Mouse (Mus musculus) heart, postnatal 36 days (tissue): ENCODE data around the gene Srgn. TPM values are rescaled to one million over a fixed set of nuclear protein-coding genes. Genes with fewer than 3 reads are reported as not detected.
A peak's percentile ranks its signal among the peaks of the same experiment; 100 is the strongest.
"Not testable (repeated sequence)": the region's sequence is repeated elsewhere in the genome, so short reads cannot be mapped to it uniquely, and the experiment has no call there.

Experiments used
- DNase-seq, 2 experiments: peaks; one replicate each; pipeline ENCODE4 v3.0.0; 2021 to 2022
- intact Hi-C: fragments of 180-260 bp; cut with DNase I; formaldehyde crosslinking; loops from one replicate; pipeline ENCODE4 v1.15.1; 2025
- total RNA-seq, 2 experiments: library from RNA; stranded (reverse); gene quantifications; 2 replicates each; pipeline ENCODE4 v1.2.3; 2021

Srgn gene
- total RNA-seq, 2 experiments from 2014 or later, result 45.2 to 51.5 TPM

DNA sequence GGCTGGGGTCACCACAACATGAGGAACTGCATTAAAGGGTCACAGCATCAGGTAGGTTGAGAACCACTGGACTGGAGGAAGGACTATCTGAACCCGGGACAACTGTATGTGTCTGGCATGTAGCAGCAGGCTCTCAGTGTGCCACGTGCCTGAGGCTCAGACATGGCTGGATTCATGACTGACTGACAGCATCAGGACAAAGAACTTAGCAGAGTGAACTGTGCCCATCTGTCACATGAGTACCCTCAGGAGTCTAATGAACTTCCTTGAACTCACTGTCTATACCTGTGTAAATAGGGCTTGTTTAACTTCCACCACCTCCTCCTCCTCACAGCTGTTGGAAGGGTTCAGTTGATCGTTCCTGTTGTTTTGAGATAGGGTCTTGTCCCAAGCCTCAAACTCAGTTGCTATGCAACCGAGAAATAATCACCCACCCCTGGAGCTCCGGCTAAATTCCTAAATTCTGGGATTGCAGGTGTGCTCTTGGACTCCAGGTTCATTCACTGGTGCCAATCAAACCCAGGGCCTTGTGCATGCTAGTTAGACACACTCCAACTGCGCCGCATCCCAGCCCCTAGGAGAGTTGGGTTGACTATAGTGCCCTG lies 4.8 kb downstream of the Srgn start:
- intact Hi-C loops, result no loop called here
- no peak for DNase-seq

DNA sequence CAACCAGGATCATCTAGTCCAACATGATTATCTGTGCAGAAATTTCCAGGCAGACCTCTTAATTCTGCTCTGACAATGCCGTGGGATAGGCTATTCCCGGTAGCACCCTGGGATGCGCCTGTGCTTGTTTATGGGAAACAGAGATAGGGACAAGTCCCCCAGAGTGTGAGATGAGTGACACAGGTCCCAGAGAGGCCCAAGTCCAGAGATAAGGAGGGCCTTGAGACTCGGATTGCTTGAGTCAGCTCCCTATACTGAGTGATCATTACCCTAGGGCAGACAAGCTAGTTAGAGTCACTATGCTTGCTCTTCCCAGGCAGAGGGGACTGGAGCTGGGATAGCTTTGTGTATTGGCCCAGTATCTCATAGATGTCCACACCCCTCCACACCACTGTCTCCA lies 5.5 kb downstream of the Srgn start:
- intact Hi-C loops, result no loop called here
- no peak for DNase-seq

DNA sequence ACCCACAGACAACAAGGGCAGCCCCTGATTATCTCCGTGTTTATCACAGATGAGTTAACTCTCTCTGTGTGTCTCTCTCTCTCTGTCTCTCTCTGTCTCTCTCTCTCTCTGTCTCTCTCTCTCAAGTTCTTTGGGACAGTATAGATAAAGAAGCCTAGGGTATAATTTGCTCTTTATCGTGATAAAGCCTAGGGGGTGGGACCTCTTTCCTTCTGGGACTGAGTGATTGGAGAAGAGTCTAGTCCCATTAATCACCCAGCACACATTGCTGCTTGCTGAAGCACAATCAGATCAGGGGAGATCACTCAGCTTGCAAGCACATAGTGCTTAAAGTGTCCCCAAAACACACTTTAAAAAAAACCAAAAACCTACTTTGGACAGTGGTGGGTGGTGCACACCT lies 6.3 kb downstream of the Srgn start:
- no peak for DNase-seq
- intact Hi-C loops, result no loop called here

DNA sequence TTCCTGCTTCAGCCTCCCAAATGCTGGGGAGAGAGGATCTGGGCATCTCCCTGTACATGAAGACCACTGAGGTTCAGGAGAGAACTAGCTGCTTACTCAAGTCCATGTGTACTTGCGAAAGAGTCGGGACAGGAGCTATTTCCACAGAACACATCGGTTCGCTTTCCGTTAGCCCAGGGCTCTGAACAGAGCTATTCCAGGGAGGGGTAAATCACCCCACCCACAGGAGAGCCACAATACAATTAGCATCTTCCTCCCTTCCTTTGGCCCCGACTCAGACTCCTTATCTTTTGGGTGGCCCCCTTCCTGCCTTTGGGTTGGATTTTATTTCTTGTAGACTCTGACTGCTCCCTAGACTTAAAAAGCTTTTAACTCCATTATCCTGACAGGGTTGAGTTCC lies 9.7 kb downstream of the Srgn start:
- intact Hi-C loops, result no loop called here
- DNase-seq, result no peak

DNA sequence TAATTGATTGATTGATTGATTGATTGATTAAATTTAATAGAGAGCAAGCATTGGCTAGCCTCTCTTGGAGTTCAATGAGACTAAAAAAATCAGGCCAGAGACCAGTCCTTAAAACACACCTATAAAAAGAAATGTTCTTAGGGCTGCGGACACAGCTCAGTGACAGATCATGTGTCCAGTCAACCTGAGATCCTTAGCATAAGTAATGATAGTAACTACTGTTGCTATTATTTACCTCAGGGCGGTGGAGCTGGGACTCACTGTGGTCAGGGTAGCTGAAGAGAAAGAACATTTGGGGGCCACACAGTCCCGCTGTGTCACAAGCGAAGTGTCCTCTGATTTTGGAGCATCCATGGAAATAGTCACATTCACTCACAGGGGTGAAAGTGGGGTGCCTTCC lies 14.4 kb downstream of the Srgn start:
- DNase-seq, result no peak
- intact Hi-C loops, result no loop called here

DNA sequence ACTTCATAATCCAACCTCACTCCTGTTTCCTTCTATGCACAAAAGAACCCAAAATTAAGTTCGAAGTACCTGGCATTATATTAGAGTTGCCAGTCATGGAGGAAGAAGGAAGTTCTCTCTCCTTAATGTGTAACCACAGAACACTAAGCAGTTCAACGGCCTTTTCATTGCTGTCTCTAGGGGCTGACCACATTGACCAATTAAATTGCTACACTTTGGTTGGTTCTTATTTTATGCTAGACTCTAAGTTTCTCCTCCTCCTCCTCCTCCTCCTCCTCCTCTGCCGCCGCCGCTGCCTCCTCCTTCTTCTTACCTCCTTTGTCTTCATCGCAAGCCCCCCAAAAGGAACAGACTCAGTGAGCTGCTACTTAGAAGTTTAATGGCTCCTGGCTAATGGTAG lies 15.7 kb downstream of the Srgn start:
- no peak for DNase-seq
- intact Hi-C loops, result no loop called here

DNA sequence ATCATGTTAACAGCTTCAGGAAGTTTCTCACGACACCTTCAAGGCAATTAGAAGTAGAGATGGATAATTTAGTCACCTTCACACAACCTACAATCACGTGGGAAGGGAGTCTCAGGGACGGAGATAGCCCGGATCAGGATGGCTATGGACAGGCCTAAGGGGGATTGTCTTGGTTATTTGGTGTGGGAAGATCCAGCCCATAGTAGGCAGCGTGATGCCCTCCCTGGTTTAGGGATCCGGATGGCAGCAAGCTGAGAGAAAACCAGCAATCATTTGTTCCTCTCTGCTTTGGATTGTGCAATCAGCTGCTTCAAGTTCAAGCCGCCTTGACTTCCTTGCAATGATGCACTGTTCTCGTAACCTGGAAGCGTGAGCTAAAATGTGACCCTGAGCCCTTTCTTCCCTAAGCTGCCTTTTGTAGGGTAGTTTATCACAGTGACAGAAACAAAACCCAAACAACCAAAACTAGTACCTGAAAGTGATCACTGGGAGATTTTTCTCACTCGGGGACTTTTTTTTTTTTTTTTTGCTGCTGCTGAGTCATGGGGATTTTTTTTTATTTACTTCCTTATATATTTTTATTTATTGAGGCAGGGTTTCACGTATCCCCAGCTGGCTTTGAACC lies 18.1 kb downstream of the Srgn start:
- intact Hi-C loops, result loop anchor here (10.0 kb wide), 1 partner anchor 286 kb away; the partner anchor contains the start of gene Ccar1
- no peak for DNase-seq

DNA sequence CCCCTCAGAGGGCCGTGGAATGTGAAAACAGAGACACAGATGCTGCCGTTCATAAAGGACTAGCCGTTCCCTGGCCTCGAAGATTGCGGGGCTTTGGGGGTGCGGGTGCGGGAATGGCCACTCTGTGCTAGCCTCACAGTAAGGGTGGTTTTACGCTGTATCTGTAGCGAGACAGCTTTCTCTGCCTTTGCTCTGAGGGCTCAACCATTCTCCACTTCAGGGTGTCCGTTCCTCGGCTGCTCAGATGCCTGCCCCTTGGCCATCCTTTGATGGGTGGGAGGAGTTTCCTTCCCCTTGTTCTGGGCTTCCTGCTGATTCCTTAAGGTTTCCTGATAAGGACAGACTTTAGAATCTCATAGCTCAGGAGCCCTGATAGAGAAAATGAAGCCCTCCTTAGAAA lies 18.8 kb downstream of the Srgn start:
- DNase-seq, result peak; percentile 61 to 70
- intact Hi-C loops, result loop anchor here (10.0 kb wide), 1 partner anchor 286 kb away; the partner anchor contains the start of gene Ccar1

DNA sequence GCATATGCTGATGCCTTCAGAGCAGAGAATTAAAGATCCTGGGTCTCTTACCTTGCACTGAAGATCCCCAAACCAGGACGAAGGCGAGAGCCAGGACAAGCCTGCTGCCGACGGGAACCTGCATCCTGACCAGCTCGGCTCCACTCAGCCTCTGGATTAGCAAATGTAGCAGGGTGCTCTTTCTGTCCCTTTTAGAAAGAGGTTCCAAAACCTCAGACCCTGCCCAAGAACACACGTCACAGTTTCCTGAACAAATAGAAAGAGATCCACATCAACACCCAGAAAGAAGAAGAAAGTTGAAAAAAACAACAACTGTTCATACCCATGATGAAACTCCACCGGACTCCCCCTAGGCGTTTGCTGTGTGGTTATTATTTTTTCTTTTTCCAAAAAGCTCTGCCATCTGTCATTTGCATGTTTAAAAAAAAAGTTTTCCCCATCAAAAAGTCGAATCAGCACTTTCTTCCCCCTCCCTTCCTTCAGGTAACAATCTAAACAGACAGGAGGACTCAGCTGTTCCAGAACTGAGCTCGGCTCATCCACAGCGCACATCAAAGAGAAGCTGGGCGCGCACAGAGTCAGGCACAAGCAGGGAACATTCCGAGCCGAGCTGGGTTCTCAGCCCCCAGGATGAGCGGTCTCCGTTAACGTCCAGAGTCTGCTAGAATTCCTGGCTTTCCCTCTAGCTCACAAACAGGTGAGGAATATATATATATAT lies 19.5 kb downstream of the Srgn start:
- peak; percentile 70 to 76 for DNase-seq
- intact Hi-C loops, result loop anchor here (10.0 kb wide), 1 partner anchor 287 kb away; the partner anchor contains the start of gene Ccar1

DNA sequence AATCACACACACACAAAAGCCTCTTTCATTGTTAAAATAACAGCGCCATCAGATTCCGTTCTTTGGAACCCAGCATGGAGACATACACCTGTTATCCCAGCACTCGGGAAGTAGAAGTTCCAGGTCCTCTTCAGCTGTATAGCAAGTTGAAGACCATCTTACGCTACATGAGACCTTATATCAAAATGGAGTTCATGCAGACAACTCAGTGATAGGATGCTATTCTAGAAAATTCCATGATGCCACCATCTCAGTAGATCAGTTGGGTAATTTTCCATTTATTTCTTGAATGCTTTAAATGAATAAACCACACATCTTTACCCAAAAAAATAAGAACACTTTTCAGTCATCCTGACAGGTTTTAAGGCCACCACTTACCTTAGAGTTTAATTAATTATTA lies 20.2 kb downstream of the Srgn start:
- intact Hi-C loops, result loop anchor here (10.0 kb wide), 1 partner anchor 288 kb away; the partner anchor contains the start of gene Ccar1
- no peak for DNase-seq

DNA sequence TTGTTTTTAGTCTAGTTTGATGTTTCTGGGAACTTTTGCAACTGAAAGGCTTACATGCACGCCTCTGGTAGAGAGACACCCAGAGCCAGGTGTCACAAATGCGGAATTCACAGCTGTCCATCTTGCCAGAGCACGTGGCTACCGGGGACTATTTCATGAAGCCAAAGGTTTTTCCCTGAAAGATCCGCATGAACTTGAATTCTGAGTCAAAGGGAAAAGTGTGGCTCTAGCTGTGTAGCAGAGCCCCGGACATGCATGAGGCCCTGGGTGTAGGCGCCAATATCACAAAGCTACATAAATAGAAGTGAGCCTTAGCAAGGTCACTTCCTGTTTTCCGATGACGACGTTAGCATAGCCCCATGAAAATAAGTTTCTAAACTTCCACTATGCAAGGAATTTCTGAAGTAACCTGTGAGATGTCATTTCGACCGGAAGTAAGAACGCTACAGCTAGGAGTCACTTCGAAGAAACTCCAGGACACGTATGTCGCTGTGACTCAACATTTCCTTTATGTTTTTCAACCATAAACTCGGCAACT lies 21.2 kb downstream of the Srgn start:
- intact Hi-C loops, result loop anchor here (10.0 kb wide), 1 partner anchor 289 kb away; the partner anchor contains the start of gene Ccar1
- DNase-seq, result peak in 1 of 2 experiments; percentile 24

DNA sequence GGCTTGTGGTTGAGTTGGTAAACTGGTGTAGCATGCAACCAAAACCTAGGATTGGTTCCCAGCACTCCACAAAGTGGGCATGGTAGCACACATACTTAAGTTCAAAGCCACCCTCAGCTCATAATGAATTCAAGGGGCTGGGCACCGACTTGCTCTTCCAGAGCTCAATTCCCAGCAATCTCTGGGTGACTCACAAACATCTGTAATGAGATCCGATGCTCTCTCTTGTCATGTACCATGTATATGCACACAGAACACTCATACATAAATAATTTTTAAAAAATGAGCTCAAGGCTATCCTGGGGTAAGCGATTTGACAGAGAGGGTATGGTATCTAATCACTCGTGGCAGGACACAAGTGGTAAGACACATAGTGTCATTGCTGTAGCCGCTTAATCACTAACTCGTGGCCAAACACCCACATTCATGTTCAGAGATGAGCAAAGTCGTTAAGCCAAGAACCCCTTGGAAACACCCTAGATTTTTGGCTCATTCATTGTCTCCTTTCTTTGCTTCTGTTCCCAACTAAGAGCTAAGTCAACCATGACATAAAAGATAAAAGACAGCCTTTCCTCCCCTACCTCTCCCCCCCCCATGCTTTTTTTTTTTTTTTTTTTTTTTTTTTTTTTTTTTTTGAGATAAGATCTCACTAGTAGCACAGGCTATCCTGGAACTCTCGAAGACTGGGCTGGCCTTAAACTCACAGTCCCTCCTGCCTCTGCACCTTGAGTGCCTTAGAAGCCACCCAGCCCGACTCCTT lies 21.8 kb downstream of the Srgn start:
- DNase-seq, result no peak

DNA sequence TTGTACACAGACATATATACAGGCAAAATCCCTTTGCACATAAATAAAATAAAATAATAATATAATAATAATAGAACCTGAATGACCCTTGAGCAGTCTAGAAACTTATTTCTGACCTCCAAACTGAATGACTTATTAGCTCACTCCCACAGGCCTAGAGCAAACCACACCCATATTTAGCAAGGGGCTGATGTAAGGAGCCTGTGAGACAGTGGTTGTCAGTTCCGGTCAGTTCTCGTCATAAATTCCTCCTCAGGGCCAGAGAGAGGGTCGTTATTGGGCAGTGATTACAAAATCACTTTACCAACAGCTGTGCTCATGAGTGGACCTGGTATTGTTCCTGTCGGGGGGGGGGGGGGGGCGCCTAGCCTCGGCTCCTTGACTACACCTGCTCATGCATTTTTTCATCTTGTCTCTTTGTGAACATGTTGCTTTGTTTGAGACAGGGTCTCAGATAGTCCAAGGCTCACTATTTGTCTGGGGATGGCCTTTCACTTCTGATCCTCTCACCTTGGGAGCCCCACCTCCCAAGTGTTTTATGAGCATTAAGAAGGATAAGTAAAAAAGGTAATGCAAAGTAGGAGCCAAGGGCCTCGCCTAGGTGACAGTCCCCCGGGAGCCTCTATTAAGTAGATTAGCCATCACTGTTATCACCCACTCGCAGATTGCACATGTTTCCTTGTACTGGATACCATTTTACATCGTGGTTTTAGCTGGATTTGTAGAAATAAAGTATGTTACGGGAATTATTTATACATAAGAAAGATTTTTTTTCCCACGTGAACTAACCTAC lies 23.2 kb downstream of the Srgn start:
- intact Hi-C loops, result loop anchor here (10.0 kb wide), 1 partner anchor 291 kb away; the partner anchor contains the start of gene Ccar1
- no peak for DNase-seq

More for the DNA sequence above, 21.8 kb downstream of the Srgn start:
- intact Hi-C loops, result loop anchor here (10.0 kb wide), 1 partner anchor 289 kb away; the partner anchor contains the start of gene Ccar1

DNA sequence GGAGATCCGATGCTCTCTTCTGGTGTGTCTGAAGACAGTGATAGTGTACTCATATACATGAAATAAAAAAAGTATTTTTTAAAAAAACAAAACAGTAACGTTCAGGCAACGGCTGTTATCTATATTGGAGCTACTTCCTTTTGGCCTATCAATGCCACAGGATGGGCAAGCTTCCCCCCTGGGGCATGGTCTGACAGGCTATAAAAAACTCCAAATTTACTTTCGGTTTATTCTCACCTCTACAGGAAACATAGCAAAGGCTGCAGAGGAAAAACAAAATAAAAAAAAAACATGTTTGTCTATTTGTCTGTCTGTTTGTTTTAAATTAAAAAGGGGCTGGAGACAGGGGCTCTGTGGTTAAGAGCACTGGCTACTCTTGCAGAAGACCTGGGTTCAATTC lies 23.9 kb downstream of the Srgn start:
- intact Hi-C loops, result loop anchor here (10.0 kb wide), 1 partner anchor 291 kb away; the partner anchor contains the start of gene Ccar1
- no peak for DNase-seq

DNA sequence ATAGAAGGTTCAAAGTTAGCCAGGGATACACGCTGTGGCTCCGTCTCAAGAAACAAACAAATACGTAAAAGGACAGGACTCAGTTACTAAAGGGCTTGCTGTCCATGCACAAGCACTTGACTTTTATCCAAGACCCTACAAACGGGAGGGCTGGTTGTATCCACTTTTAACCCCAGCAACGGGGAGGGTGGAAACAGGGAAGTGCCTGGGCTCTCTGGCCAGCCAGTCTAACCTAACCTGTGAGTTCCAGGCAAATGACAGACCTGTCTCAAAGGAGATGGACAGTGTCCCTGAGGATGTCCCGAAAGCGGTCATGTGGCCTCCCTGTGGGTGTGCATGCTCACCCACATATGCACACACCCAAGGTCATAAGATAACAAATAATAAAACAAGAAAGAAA lies 25.3 kb downstream of the Srgn start:
- intact Hi-C loops, result loop anchor here (10.0 kb wide), 1 partner anchor 293 kb away; the partner anchor contains the start of gene Ccar1
- no peak for DNase-seq

DNA sequence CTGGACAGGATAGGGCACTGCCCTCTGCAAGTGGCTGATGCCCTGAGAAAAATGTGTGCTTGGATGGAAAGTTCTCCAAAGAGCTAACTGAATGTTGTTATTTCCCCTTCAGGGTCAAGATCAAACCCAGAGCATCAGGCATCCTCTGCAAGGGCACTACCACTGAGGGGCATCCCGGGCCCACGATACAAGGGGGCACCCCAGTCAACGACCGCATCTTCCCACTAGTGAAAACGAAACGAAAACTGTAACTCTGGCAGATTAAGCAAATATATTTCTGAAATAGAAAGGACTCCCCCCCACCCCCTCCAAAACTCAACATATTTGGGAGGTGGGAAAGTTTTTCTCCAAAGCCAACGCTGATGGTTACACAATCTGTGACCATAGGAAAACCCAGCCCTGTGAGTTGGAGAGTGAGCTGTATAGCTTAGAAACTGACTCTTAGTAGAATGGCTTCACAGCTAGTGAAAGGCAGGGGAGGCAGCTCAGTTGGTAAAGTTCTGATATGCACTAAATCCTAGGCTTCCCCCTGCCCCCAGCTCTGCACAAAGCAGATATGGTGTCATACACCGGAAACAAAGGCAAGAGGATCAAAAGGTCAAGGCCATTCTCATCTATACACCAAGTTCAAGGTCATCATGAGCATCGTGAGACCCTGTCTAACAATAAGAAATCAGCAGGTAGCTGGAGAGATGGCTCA lies 26.2 kb downstream of the Srgn start:
- intact Hi-C loops, result loop anchor here (1.0 to 10.0 kb wide), 3 partner anchors 44 to 294 kb away; partner anchors contain the start of gene Ccar1
- no peak for DNase-seq

DNA sequence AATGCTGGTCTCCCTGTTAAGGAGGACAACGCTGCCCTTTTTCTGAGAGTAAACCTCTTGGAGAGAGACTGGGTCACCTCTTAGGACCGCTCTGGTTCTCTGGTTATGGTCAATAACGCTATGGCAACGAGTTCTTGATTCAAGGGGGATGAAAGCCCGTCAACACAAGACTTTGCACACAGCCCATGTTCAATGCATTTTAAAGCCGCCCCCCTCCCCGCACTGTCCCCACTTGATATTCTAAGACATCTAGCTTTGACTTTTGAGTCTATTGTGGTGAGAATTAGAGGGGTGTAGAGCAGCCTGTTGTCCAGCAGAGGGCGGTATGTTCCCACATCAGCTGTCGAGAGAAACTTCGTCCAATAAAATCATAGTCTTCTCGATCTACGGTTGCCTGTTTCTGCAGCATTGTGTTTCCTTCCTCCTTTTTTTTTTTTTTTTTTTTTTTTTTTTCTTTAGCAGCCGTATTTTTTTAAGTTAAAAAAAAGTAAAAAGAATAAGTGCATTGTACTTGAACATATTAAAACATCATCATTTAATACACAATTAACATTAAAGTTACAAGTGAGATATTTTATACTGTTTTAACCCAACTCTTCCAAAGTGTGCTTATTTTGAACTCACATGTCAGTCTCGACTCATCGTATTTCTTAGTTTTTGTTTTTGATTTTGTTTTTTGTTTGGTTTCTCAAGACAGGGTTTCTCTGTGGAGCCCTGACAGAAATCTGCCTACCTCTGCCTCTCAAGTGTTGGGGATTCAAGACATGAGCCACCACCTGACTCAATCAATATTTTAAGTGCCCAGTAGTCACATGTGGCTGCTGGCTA lies 26.9 kb downstream of the Srgn start:
- intact Hi-C loops, result loop anchor here (1.0 to 10.0 kb wide), 3 partner anchors 45 to 294 kb away; partner anchors contain the start of gene Ccar1

DNA sequence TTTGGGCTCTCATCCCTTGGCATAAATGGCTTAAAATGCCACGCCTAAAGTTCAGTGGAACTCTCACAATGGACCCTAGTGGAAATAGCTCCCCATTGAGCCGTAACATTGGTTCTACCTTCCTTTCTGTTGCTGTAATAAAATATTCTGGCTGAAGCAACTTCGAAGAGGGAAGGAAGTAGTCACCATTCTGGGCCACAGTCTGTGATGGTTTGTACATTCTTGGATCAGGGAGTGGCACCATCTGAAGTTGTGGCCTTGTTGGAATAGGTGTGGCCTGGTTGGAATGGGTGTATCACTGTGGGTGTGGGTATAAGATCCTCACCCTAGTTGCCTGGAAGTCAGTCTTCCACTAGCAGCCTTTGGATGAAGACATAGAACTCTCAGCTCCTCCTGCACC lies 35.6 kb downstream of the Srgn start:
- intact Hi-C loops, DNase-seq: not testable (repeated sequence)

More for the DNA sequence above, 26.9 kb downstream of the Srgn start:
- peak; percentile 70 to 71 for DNase-seq
